Mouse (Mus musculus): ENCODE measurements around the gene Il3.

- TF ChIP-seq CTCF (IDR thresholded peaks at IDR 0.05; ENCODE audit: control insufficient read depth, insufficient read depth, low read length) (no peak), POLR2A (IDR thresholded peaks at IDR 0.05; ENCODE audit: borderline replicate concordance, control insufficient read depth, low read depth, low read length) (no peak)
Measured at GRCm38 (mm10) chr11:54244465-54244864, 22.6 kb downstream of the Il3 start.
